Mouse (Mus musculus): ENCODE results near the gene Zfp78. TPM values are rescaled to one million over a fixed set of nuclear protein-coding genes. Genes with fewer than 3 reads are reported as not detected.

The Zfp78 gene
- total RNA-seq, 2 experiments from 2014 or later, result 1.1 to 2.6 TPM

GRCm38 (mm10) chr7:6388971-6389370, 25.9 kb downstream of the Zfp78 start:
- no peak for DNase-seq

GRCm38 (mm10) chr7:6389449-6389848, 26.4 kb downstream of the Zfp78 start:
- no peak for DNase-seq

GRCm38 (mm10) chr7:6397996-6398975, 35.2 kb downstream of the Zfp78 start, which contains the start of gene Smim17:
Smim17 (plus strand) TSS chr7:6398715.
- DNase-seq, result peak; percentile 72

- peak; percentile 96 for DNase-seq
Observed at GRCm38 (mm10) chr7:6410043-6410442, 47.0 kb downstream of the Zfp78 start, which contains the start of gene Gm20715. Gm20715 (plus strand) TSS chr7:6410277.

- no peak for DNase-seq
Observed at GRCm38 (mm10) chr7:6414626-6415441, 51.8 kb downstream of the Zfp78 start.

- no peak for DNase-seq
Observed at GRCm38 (mm10) chr7:6415442-6415787, 52.3 kb downstream of the Zfp78 start.

- no peak for DNase-seq
Observed at GRCm38 (mm10) chr7:6419894-6420293, 56.8 kb downstream of the Zfp78 start.

- DNase-seq, result no peak
Observed at GRCm38 (mm10) chr7:6429381-6429780, 66.3 kb downstream of the Zfp78 start.

- DNase-seq, result peak; percentile 33
Observed at GRCm38 (mm10) chr7:6430342-6430741, 67.3 kb downstream of the Zfp78 start.

Other genes with a start within 250 kb of the Zfp78 start
- gene Zfp787, start 207.3 kb upstream of the Zfp78 start, total RNA-seq (2021), result 10 to 100 TPM; 46.2 to 61.5 TPM
- 10 to 100 TPM; 26.4 to 27.9 TPM for gene Zfp444, start 191.1 kb upstream of the Zfp78 start, total RNA-seq (2021)
- gene Galp, start 166.2 kb upstream of the Zfp78 start, total RNA-seq (2021), result not detected
- gene Zscan5b, start 141.0 kb upstream of the Zfp78 start, total RNA-seq (2021), result not detected
- not detected for gene Epp13, start 110.6 kb upstream of the Zfp78 start, total RNA-seq (2021)
- 1 to 10 TPM; 6.4 to 7.8 TPM for gene Zfp667, start 76.7 kb upstream of the Zfp78 start, total RNA-seq (2021)
- gene Zfp583, start 32.0 kb upstream of the Zfp78 start, total RNA-seq (2021), result 1 to 10 TPM; 2.7 to 3.1 TPM
- under 1 TPM; 0.87 to 0.91 TPM for gene Gm3854, start 19.5 kb upstream of the Zfp78 start, total RNA-seq (2021)
- 1 to 10 TPM; 3.9 to 8.9 TPM for gene Zfp28, start 20.0 kb downstream of the Zfp78 start, total RNA-seq (2021)
- gene Smim17, start 35.4 kb downstream of the Zfp78 start, total RNA-seq (2021), result under 1 TPM; 0.21 to 0.36 TPM
- under 1 TPM in 1 of 2 experiments, not detected in 1; 0.09 TPM for gene Gm20715, start 47.0 kb downstream of the Zfp78 start, total RNA-seq (2021)
- not detected for gene Olfr1344, start 75.4 kb downstream of the Zfp78 start, total RNA-seq (2021)
- not detected for gene Olfr1336, start 92.9 kb downstream of the Zfp78 start, total RNA-seq (2021)
- not detected for gene Olfr1346, start 103.8 kb downstream of the Zfp78 start, total RNA-seq (2021)
- gene Olfr5, start 123.7 kb downstream of the Zfp78 start, total RNA-seq (2021), result not detected
- gene Olfr1347, start 136.5 kb downstream of the Zfp78 start, total RNA-seq (2021), result not detected
- not detected for gene Olfr1348, start 145.5 kb downstream of the Zfp78 start, total RNA-seq (2021)
- gene Olfr1349, start 159.7 kb downstream of the Zfp78 start, total RNA-seq (2021), result not detected
- not detected for gene Olfr1350, start 201.6 kb downstream of the Zfp78 start, total RNA-seq (2021)

Data from adrenal gland, postnatal 10 days (tissue).